Mouse (Mus musculus) left cerebral cortex, adult 11 months (tissue): ENCODE results near the gene Pithd1.

Source experiments
- DNase-seq: peaks from one replicate; pipeline ENCODE4 v3.0.0; 2022; ENCODE audit warnings: low spot score

The Pithd1 gene

DNA sequence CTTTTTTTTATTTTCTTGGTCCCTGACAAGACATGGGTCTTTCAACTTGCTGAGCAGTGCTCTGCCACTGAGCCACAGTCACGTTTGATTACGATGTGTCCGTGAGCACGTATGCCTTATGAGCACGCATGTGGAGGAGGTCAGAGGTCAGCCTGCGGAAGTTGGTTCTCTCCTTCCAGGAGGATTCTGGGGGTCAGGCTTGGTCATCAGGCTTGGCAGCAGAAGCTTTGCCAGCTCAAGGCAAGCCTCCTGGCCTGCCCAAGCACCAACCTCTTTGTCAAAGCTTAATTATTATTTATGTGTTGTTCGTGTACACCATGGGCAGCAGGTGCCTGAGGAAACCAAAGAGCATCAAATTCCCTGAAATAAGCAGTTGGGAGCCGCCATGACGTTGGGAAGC is 58.7 kb downstream of the Pithd1 start:
- no peak for DNase-seq

DNA sequence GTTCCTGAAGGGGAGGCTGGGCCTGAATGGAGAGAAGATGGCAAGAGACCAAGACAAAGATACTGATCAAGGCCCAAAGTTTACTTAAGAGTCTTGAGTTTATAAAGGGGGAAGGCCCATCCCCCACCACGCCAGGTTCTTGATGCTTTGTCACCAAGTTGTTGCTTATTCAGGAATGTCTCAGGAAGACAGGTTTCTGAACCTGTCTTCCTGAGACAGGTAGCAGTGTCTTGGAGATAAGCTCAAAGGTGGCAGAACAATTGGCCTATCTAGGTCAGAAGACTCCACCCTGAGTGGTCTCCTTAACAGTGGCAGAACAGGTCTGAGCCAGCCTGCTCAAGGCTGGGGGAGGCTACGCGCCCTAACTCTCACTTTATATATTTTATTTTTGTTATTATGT is 60.2 kb downstream of the Pithd1 start:
- no peak for DNase-seq

DNA sequence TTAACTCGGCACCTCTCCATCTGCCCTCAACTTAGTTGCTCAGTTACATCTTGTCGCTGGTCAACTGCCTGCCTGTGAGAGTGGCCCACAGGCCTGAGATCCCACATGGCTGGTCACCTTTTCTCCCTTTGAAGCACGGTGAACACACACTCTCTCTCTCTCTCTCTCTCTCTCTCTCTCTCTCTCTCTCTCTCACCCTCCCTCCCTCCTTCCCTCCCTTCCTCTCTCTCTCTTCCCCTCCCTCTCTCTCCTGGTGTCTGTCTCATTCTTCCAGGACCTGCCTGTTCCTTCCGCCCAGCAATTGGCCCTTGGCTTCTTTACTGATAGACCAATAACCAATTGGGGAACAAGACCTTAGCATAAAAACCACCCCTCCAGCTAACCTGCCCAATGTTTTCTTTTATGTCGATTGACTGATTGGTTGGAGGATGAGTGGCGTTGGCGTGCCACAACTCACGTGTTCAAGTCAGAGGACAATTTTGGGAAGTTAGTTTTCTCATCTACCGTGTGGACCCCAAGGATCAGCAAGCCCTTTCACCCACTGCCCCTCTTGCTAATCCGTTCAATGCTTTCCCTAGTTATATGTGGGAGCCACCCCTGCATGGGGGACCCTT is 60.8 kb downstream of the Pithd1 start:
- no peak for DNase-seq
